Comparison of ENCODE assay signal across 26 mouse cellular contexts in genomic region chr13:99472028-99472427, GRCm38 (mm10). TPM values are rescaled to one million over a fixed set of nuclear protein-coding genes. Genes with fewer than 3 reads are reported as not detected.
DNase-seq lines count a peak whose midpoint lies in the region; ATAC-seq and TF ChIP-seq lines count a peak whose summit lies in the region.
"Had no signal": no experiment of that assay in that cellular context is flagged by ENCODE, and none has a peak within 500 bp of the region (broad histone marks: within the 10 kb centered on the region; RNA-seq: fewer than 3 reads in every experiment).

No protein-coding gene starts in this region.

- no peaks in the 10 kb centered on the region for H3K9me3 ChIP-seq in embryonic facial prominence, embryonic 14.5 days (ENCODE audit: control insufficient read depth, low read length)
- no peaks in the 10 kb centered on the region for H3K9me3 ChIP-seq in embryonic facial prominence, embryonic 10.5 days
- H3K9me3 ChIP-seq in limb, embryonic 12.5 days = no peaks in the 10 kb centered on the region
- H3K9me3 ChIP-seq in limb, embryonic 10.5 days (replicated peaks) = no peaks in the 10 kb centered on the region
- H3K9me3 ChIP-seq in limb, embryonic 14.5 days (ENCODE audit: control insufficient read depth, low read length) = no peaks in the 10 kb centered on the region
- H3K9me3 ChIP-seq: embryonic facial prominence, embryonic 12.5 days; forebrain, embryonic 10.5 days; forebrain, embryonic 15.5 days; heart, embryonic 10.5 days; heart, embryonic 13.5 days; hindbrain, embryonic 15.5 days; intestine, embryonic 15.5 days had no signal

- 82% methylated on average over 9 of the region's 9 CpGs for WGBS in embryonic facial prominence, embryonic 14.5 days
- 87% methylated on average over 9 of the region's 9 CpGs for WGBS in embryonic facial prominence, embryonic 10.5 days
- 84% methylated on average over 9 of the region's 9 CpGs for whole genome bisulfite sequencing in limb, embryonic 12.5 days
- 92% methylated on average over 9 of the region's 9 CpGs for WGBS in limb, embryonic 10.5 days
- WGBS in limb, embryonic 14.5 days = 81% methylated on average over 9 of the region's 9 CpGs

- peaks cover 17% of the 10 kb centered on the region for H3K4me1 ChIP-seq in embryonic facial prominence, embryonic 14.5 days (ENCODE audit: control insufficient read depth, insufficient read depth, low read length)
- H3K4me1 ChIP-seq in embryonic facial prominence, embryonic 10.5 days = peaks cover 39% of the 10 kb centered on the region
- peaks cover 22% of the 10 kb centered on the region for H3K4me1 ChIP-seq in limb, embryonic 12.5 days (replicated peaks)
- peaks cover 16% of the 10 kb centered on the region for H3K4me1 ChIP-seq in limb, embryonic 10.5 days
- peaks cover 13% of the 10 kb centered on the region for H3K4me1 ChIP-seq in limb, embryonic 14.5 days (ENCODE audit: control insufficient read depth, insufficient read depth, low read length)

- ATAC-seq in embryonic facial prominence, embryonic 14.5 days (ENCODE audit: low read depth) = peak; percentile 34; the same call in 1 of the 2 replicates
- ATAC-seq in limb, embryonic 12.5 days (ENCODE audit: insufficient number of reproducible peaks, insufficient read depth, low FRiP score, low TSS enrichment, low read depth) = no peak
- ATAC-seq in limb, embryonic 14.5 days (ENCODE audit: low FRiP score, low read depth) = peak; percentile 72
- ATAC-seq: intestine, embryonic 15.5 days; Patski had no signal

- no peaks in the 10 kb centered on the region for H3K36me3 ChIP-seq in embryonic facial prominence, embryonic 14.5 days (ENCODE audit: control insufficient read depth, insufficient read depth, low read length)
- H3K36me3 ChIP-seq in embryonic facial prominence, embryonic 10.5 days (replicated peaks) = peaks cover 24% of the 10 kb centered on the region
- H3K36me3 ChIP-seq in limb, embryonic 12.5 days = no peaks in the 10 kb centered on the region
- H3K36me3 ChIP-seq in limb, embryonic 10.5 days = 0 out of 2 replicates have a peak, but pooled peaks cover 3% of the 10 kb centered on the region
- no peaks in the 10 kb centered on the region for H3K36me3 ChIP-seq in limb, embryonic 14.5 days (ENCODE audit: control insufficient read depth, insufficient read depth, low read length)
- H3K36me3 ChIP-seq: embryonic facial prominence, embryonic 12.5 days; G1E; hindbrain, embryonic 15.5 days; intestine, embryonic 15.5 days had no signal

- H3K9ac ChIP-seq in embryonic facial prominence, embryonic 14.5 days (ENCODE audit: low read depth, low read length) = no peak overlapping the region
- no peak overlapping the region for H3K9ac ChIP-seq in limb, embryonic 12.5 days (replicated peaks)
- H3K9ac ChIP-seq in limb, embryonic 14.5 days (ENCODE audit: low read depth, low read length, severe bottlenecking) = no peak overlapping the region
- H3K9ac ChIP-seq: embryonic facial prominence, embryonic 12.5 days; forebrain, embryonic 15.5 days; heart, embryonic 13.5 days; hindbrain, embryonic 15.5 days; intestine, embryonic 15.5 days had no signal

- no peak overlapping the region for H3K4me2 ChIP-seq in embryonic facial prominence, embryonic 14.5 days (ENCODE audit: low read depth, low read length)
- H3K4me2 ChIP-seq in limb, embryonic 12.5 days = no peak overlapping the region
- H3K4me2 ChIP-seq in limb, embryonic 14.5 days (replicated peaks; ENCODE audit: low read depth, low read length, severe bottlenecking) = no peak overlapping the region
- H3K4me2 ChIP-seq: embryonic facial prominence, embryonic 12.5 days; forebrain, embryonic 15.5 days; heart, embryonic 13.5 days; hindbrain, embryonic 15.5 days; intestine, embryonic 15.5 days had no signal

- H3K27ac ChIP-seq in embryonic facial prominence, embryonic 14.5 days (replicated peaks; ENCODE audit: low read depth, low read length) = no peak overlapping the region
- no peak overlapping the region for H3K27ac ChIP-seq in embryonic facial prominence, embryonic 10.5 days (replicated peaks)
- 0 out of 2 replicates have a peak overlapping the region, but pooled peaks have one; percentile 7 for H3K27ac ChIP-seq in limb, embryonic 12.5 days
- no peak overlapping the region for H3K27ac ChIP-seq in limb, embryonic 10.5 days
- H3K27ac ChIP-seq in limb, embryonic 14.5 days (replicated peaks; ENCODE audit: low read depth, low read length) = no peak overlapping the region
- H3K27ac ChIP-seq: embryonic facial prominence, embryonic 12.5 days; forebrain, embryonic 10.5 days; forebrain, embryonic 15.5 days; heart, adult 2 months; heart, embryonic 10.5 days; heart, embryonic 13.5 days; hindbrain, embryonic 15.5 days; intestine, embryonic 15.5 days had no signal

- H3K4me3 ChIP-seq in embryonic facial prominence, embryonic 14.5 days (ENCODE audit: low read depth, low read length) = no peak overlapping the region
- H3K4me3 ChIP-seq in embryonic facial prominence, embryonic 10.5 days = no peak overlapping the region
- no peak overlapping the region for H3K4me3 ChIP-seq in limb, embryonic 12.5 days (replicated peaks)
- H3K4me3 ChIP-seq in limb, embryonic 10.5 days = no peak overlapping the region
- no peak overlapping the region for H3K4me3 ChIP-seq in limb, embryonic 14.5 days (replicated peaks; ENCODE audit: low read length)
- H3K4me3 ChIP-seq: embryonic facial prominence, embryonic 12.5 days; forebrain, embryonic 10.5 days; forebrain, embryonic 15.5 days; heart, adult 2 months; heart, embryonic 10.5 days; heart, embryonic 13.5 days; hindbrain, embryonic 15.5 days; intestine, embryonic 15.5 days had no signal

- no peaks in the 10 kb centered on the region for H3K27me3 ChIP-seq in embryonic facial prominence, embryonic 14.5 days (replicated peaks; ENCODE audit: control insufficient read depth, insufficient read depth, low read length)
- no peaks in the 10 kb centered on the region for H3K27me3 ChIP-seq in embryonic facial prominence, embryonic 10.5 days (replicated peaks; ENCODE audit: low read depth, poor library complexity, severe bottlenecking)
- no peaks in the 10 kb centered on the region for H3K27me3 ChIP-seq in limb, embryonic 12.5 days
- no peaks in the 10 kb centered on the region for H3K27me3 ChIP-seq in limb, embryonic 10.5 days (ENCODE audit: low read depth, poor library complexity, severe bottlenecking)
- no peaks in the 10 kb centered on the region for H3K27me3 ChIP-seq in limb, embryonic 14.5 days (ENCODE audit: control insufficient read depth, insufficient read depth, low read length)
- H3K27me3 ChIP-seq: CH12.LX; embryonic facial prominence, embryonic 12.5 days; forebrain, embryonic 15.5 days; heart, embryonic 13.5 days; hindbrain, embryonic 15.5 days; intestine, embryonic 15.5 days; Patski had no signal

- no peak for TF ChIP-seq POLR2A in limb, embryonic 14.5 days (IDR thresholded peaks at IDR 0.05; ENCODE audit: borderline replicate concordance, extremely low read depth, insufficient read depth, insufficient read length)

- peak; percentile 75 for DNase-seq in embryonic facial prominence, embryonic 14.5 days (ENCODE audit: low spot score)
- DNase-seq in embryonic facial prominence, embryonic 10.5 days (ENCODE audit: low spot score) = no peak
- DNase-seq in limb, embryonic 10.5 days (ENCODE audit: low spot score) = no peak
- DNase-seq in limb, embryonic 14.5 days (ENCODE audit: low spot score) = peak; percentile 30
- DNase-seq in left cerebral cortex, adult 11 months (ENCODE audit: low spot score) = no peak
- DNase-seq: adrenal gland, postnatal 10 days; adrenal gland, postnatal 36 days; cerebellum, adult 18-20 months; cerebellum, adult 9-10 months; cerebellum, postnatal 14 days; gastrocnemius, postnatal 10 days; gastrocnemius, postnatal 36 days; heart, adult 2 months; heart, postnatal 14 days; heart, postnatal 4 days had no signal

RNA-seq across cellular contexts. Expression of gene Map1b, which starts 44.3 kb away (rescaled TPM):
- 203 and 242 TPM in 2 replicates for polyA plus RNA-seq in embryonic facial prominence, embryonic 14.5 days (2014; fragmentation: Nextera tagmentation; extraction: Ambion mirVana)
- 288 and 317 TPM in 2 replicates for polyA plus RNA-seq in embryonic facial prominence, embryonic 10.5 days (2016; fragmentation: Nextera tagmentation; extraction: Ambion mirVana)
- polyA plus RNA-seq in limb, embryonic 12.5 days (2016; fragmentation: Nextera tagmentation; extraction: Ambion mirVana) = 118 and 137 TPM in 2 replicates
- 60.1 and 64.6 TPM in 2 replicates for polyA plus RNA-seq in limb, embryonic 10.5 days (2016; fragmentation: Nextera tagmentation; extraction: Ambion mirVana)
- polyA plus RNA-seq in limb, embryonic 14.5 days (2012; rRNA removed) = 16.8 and 17.5 TPM in 2 replicates
- polyA plus RNA-seq in limb, embryonic 14.5 days (2014; fragmentation: Nextera tagmentation; extraction: Ambion mirVana) = 142 and 149 TPM in 2 replicates
- polyA plus RNA-seq: G1E had no signal

Comparison
In these comparisons a context has a peak if more than half of its experiments do, and no peak if none do; other contexts are left out.
1. DNase-seq: peak in embryonic facial prominence, embryonic 14.5 days (single experiment) and limb, embryonic 14.5 days (single experiment); none in embryonic facial prominence, embryonic 10.5 days (single experiment), limb, embryonic 10.5 days (single experiment) and left cerebral cortex, adult 11 months (single experiment).